In genomic region chr11:6313874-6314406, GRCm38 (mm10) we compare ENCODE assay signal across 13 mouse cellular contexts.
"Had no signal": no experiment of that assay in that cellular context is flagged by ENCODE, and none has a peak within 500 bp of the region (broad histone marks: within the 10 kb centered on the region; RNA-seq: fewer than 3 reads in every experiment).

No protein-coding gene starts in this region.

- ATAC-seq: intestine, embryonic 16.5 days; lung, postnatal 0 days; midbrain, embryonic 13.5 days had no signal

- H3K9ac ChIP-seq: kidney, embryonic 15.5 days; liver, embryonic 15.5 days; midbrain, embryonic 13.5 days had no signal

- H3K4me3 ChIP-seq: kidney, embryonic 15.5 days; limb, embryonic 10.5 days; liver, embryonic 15.5 days; midbrain, embryonic 13.5 days had no signal

- H3K27ac ChIP-seq: kidney, embryonic 15.5 days; limb, embryonic 10.5 days; liver, embryonic 15.5 days; midbrain, embryonic 13.5 days had no signal

- H3K4me1 ChIP-seq: limb, embryonic 10.5 days; liver, embryonic 15.5 days; midbrain, embryonic 13.5 days had no signal

- H3K9me3 ChIP-seq: kidney, embryonic 15.5 days; limb, embryonic 10.5 days; liver, embryonic 15.5 days; midbrain, embryonic 13.5 days had no signal

- H3K27me3 ChIP-seq: kidney, embryonic 15.5 days; liver, embryonic 15.5 days; midbrain, embryonic 13.5 days had no signal

- H3K4me2 ChIP-seq: kidney, embryonic 15.5 days; liver, embryonic 11.5 days; liver, embryonic 15.5 days; midbrain, embryonic 13.5 days had no signal

- DNase-seq: kidney, adult 2 months; kidney, postnatal 36 days; lung, adult 2 months; lung, postnatal 36 days; thymus, adult 2 months; thymus, postnatal 25 days had no signal
